Mouse (Mus musculus) embryonic facial prominence, embryonic 14.5 days (tissue): ENCODE measurements around the gene H2-DMb1. TPM values are rescaled to one million over a fixed set of nuclear protein-coding genes. Genes with fewer than 3 reads are reported as not detected.

Experiments used
- ATAC-seq: fragments of 200-750 bp; cut with Nextera tagmentation; 2 replicates; pipeline ENCODE4 v1.8.0; 2017; ENCODE audit warnings: low read depth, moderate number of reproducible peaks, moderate TSS enrichment
- DNase-seq: peaks from one replicate; pipeline ENCODE4 v3.0.0-alpha.2; 2015; ENCODE audit warnings: low spot score
- H3K27ac ChIP-seq: fragments of 300-500 bp; sonication (generic); replicated peaks from 2 replicates; pipeline ENCODE4 v1.5.1; 2014; ENCODE audit warnings: low read depth, mild to moderate bottlenecking, low read length, moderate library complexity
- H3K27me3 ChIP-seq: fragments of 300-500 bp; sonication (generic); replicated peaks from 2 replicates; pipeline ENCODE4 v1.6.1; 2014; ENCODE audit warnings: low read length; ENCODE audit not compliant: control insufficient read depth, insufficient read depth
- H3K36me3 ChIP-seq: fragments of 300-500 bp; sonication (generic); 2 replicates; pipeline ENCODE4 v1.6.1; 2014; ENCODE audit warnings: low read length, mixed read lengths; ENCODE audit not compliant: control insufficient read depth, insufficient read depth
- H3K4me1 ChIP-seq: fragments of 300-500 bp; sonication (generic); 2 replicates; pipeline ENCODE4 v1.6.1; 2014; ENCODE audit warnings: antibody characterized with exemption, low read length; ENCODE audit not compliant: control insufficient read depth, insufficient read depth
- H3K4me2 ChIP-seq: fragments of 300-500 bp; sonication (generic); 2 replicates; pipeline ENCODE4 v1.6.1; 2014; ENCODE audit warnings: low read depth, mild to moderate bottlenecking, low read length, moderate library complexity, mixed read lengths
- H3K4me3 ChIP-seq: fragments of 300-500 bp; sonication (generic); 2 replicates; pipeline ENCODE4 v1.5.1; 2014; ENCODE audit warnings: low read depth, mild to moderate bottlenecking, low read length
- H3K9ac ChIP-seq: fragments of 300-500 bp; sonication (generic); 2 replicates; pipeline ENCODE4 v1.6.1; 2014; ENCODE audit warnings: low read depth, mild to moderate bottlenecking, low read length, moderate library complexity, mixed read lengths
- H3K9me3 ChIP-seq: fragments of 300-500 bp; sonication (generic); 2 replicates; pipeline ENCODE4 v1.6.1; 2016; ENCODE audit warnings: low read length; ENCODE audit not compliant: control insufficient read depth
- WGBS: fragments of 180-500 bp; shearing (Covaris S2); extraction: QIAGEN DNeasy Blood & Tissue Kit; methylation state at CpG from one replicate; pipeline ENCODE4 v1.1.7; 2014; 5-methylcytosine and 5-hydroxymethylcytosine counted together
- polyA plus RNA-seq: library from polyadenylated mRNA; unstranded; fragments of >200 nt; fragmentation: Nextera tagmentation; extraction: Ambion mirVana; gene quantifications from 2 replicates; pipeline ENCODE4 v1.2.1, GENCODE M21; 2014

H2-DMb1 gene
- polyA plus RNA-seq, 1 experiment from 2014 or later, result 4.3 TPM

GRCm38 (mm10) chr17:34120814-34121171 is 32.1 kb upstream of the H2-DMb1 start:
- Histone ChIP-seq H3K4me3 (peak overlapping the region; percentile 92), H3K4me1 (peaks cover 21% of the 10 kb centered on the region), H3K9ac (peak overlapping the region; percentile 98), H3K27me3 (no peaks in the 10 kb centered on the region), H3K36me3 (peaks cover 34% of the 10 kb centered on the region), H3K9me3 (no peaks in the 10 kb centered on the region), H3K27ac (peak overlapping the region; percentile 99), H3K4me2 (peak overlapping the region; percentile 90)
- DNase-seq, result no peak
- peak; percentile 13 for ATAC-seq
- WGBS, result 0% methylated on average over 28 of the region's 31 CpGs

GRCm38 (mm10) chr17:34121172-34121878 is 31.5 kb upstream of the H2-DMb1 start:
- H3K27me3 ChIP-seq, result no peaks in the 10 kb centered on the region
- H3K9ac ChIP-seq, result peak overlapping the region; percentile 98
- peaks cover 29% of the 10 kb centered on the region for H3K36me3 ChIP-seq
- peak overlapping the region; percentile 99 for H3K27ac ChIP-seq
- H3K4me1 ChIP-seq, result peaks cover 20% of the 10 kb centered on the region
- H3K4me2 ChIP-seq, result peak overlapping the region; percentile 90
- DNase-seq (peak; percentile 97), ATAC-seq (peak; percentile 50)
- no peaks in the 10 kb centered on the region for H3K9me3 ChIP-seq
- H3K4me3 ChIP-seq, result peak overlapping the region; percentile 92
- WGBS, result 0% methylated on average over 20 of the region's 35 CpGs

GRCm38 (mm10) chr17:34121879-34122187 is 31.0 kb upstream of the H2-DMb1 start:
- ATAC-seq (no peak), DNase-seq (peak; percentile 89)
- WGBS, result 3% methylated on average over 6 of the region's 10 CpGs

GRCm38 (mm10) chr17:34122188-34122984 is 30.5 kb upstream of the H2-DMb1 start, which contains the start of gene Brd2:
TSS of gene Brd2 (minus strand) at chr17:34122634.
- 0% methylated on average over 34 of the region's 75 CpGs for WGBS
- peak within 1 kb of the TSS; percentile 99 for H3K27ac ChIP-seq
- H3K4me1 ChIP-seq, result peaks cover 21% of the 10 kb centered on the region
- H3K36me3 ChIP-seq, result peaks cover 25% of the 10 kb centered on the region
- no peaks in the 10 kb centered on the region for H3K9me3 ChIP-seq
- peak within 1 kb of the TSS; percentile 98 for H3K9ac ChIP-seq
- no peaks in the 10 kb centered on the region for H3K27me3 ChIP-seq
- peak within 1 kb of the TSS; percentile 90 for H3K4me2 ChIP-seq
- H3K4me3 ChIP-seq, result peak within 1 kb of the TSS; percentile 92
- DNase-seq (peak; percentile 98), ATAC-seq (peak; percentile 41)

More at GRCm38 (mm10) chr17:34121879-34122187, 31.0 kb upstream of the H2-DMb1 start:
- H3K4me3 ChIP-seq, result peak overlapping the region; percentile 92
- H3K4me1 ChIP-seq, result peaks cover 18% of the 10 kb centered on the region
- peak overlapping the region; percentile 99 for H3K27ac ChIP-seq
- H3K27me3 ChIP-seq, result no peaks in the 10 kb centered on the region
- peaks cover 29% of the 10 kb centered on the region for H3K36me3 ChIP-seq
- H3K4me2 ChIP-seq, result peak overlapping the region; percentile 90
- H3K9ac ChIP-seq, result peak overlapping the region; percentile 98
- H3K9me3 ChIP-seq, result no peaks in the 10 kb centered on the region

- Histone ChIP-seq H3K27me3 (no peaks in the 10 kb centered on the region), H3K27ac (peak overlapping the region; percentile 99), H3K9ac (peak overlapping the region; percentile 98), H3K9me3 (no peaks in the 10 kb centered on the region), H3K36me3 (peaks cover 19% of the 10 kb centered on the region), H3K4me3 (peak overlapping the region; percentile 92), H3K4me1 (peaks cover 28% of the 10 kb centered on the region), H3K4me2 (peak overlapping the region; percentile 90)
- WGBS, result 2% methylated on average over 7 of the region's 7 CpGs
- DNase-seq (no peak), ATAC-seq (no peak)
Measured at GRCm38 (mm10) chr17:34123111-34123510, 29.8 kb upstream of the H2-DMb1 start.

GRCm38 (mm10) chr17:34123518-34123917 is 29.4 kb upstream of the H2-DMb1 start:
- H3K9me3 ChIP-seq, result no peaks in the 10 kb centered on the region
- H3K27ac ChIP-seq, result peak overlapping the region; percentile 99

GRCm38 (mm10) chr17:34124649-34125048 is 28.2 kb upstream of the H2-DMb1 start:
- DNase-seq, result no peak
- no peak overlapping the region for H3K4me3 ChIP-seq

More at GRCm38 (mm10) chr17:34123518-34123917, 29.4 kb upstream of the H2-DMb1 start:
- ATAC-seq (no peak), DNase-seq (peak; percentile 68)
- 0% methylated on average over 2 of the region's 2 CpGs for WGBS
- Histone ChIP-seq H3K4me2 (peak overlapping the region; percentile 90), H3K4me3 (peak overlapping the region; percentile 92), H3K36me3 (peaks cover 15% of the 10 kb centered on the region), H3K4me1 (peaks cover 30% of the 10 kb centered on the region), H3K9ac (peak overlapping the region; percentile 98), H3K27me3 (no peaks in the 10 kb centered on the region)

GRCm38 (mm10) chr17:34126826-34127420 is 25.9 kb upstream of the H2-DMb1 start:
- ATAC-seq (no peak), DNase-seq (no peak)
- H3K9me3 ChIP-seq, result no peaks in the 10 kb centered on the region
- peaks cover 38% of the 10 kb centered on the region for H3K4me1 ChIP-seq
- H3K9ac ChIP-seq, result peak overlapping the region; percentile 8; the same call in 1 of the 2 replicates
- 0 out of 2 replicates have a peak, but pooled peaks cover 6% of the 10 kb centered on the region for H3K36me3 ChIP-seq
- no peak overlapping the region for H3K4me3 ChIP-seq
- H3K27me3 ChIP-seq, result no peaks in the 10 kb centered on the region
- H3K27ac ChIP-seq, result no peak overlapping the region
- 53% methylated on average over 9 of the region's 9 CpGs for WGBS
- no peak overlapping the region for H3K4me2 ChIP-seq

More at GRCm38 (mm10) chr17:34124649-34125048, 28.2 kb upstream of the H2-DMb1 start:
- WGBS, result 75% methylated on average over 6 of the region's 6 CpGs
- Histone ChIP-seq H3K9me3 (no peaks in the 10 kb centered on the region), H3K27me3 (no peaks in the 10 kb centered on the region), H3K36me3 (peaks cover 7% of the 10 kb centered on the region; the same call in 1 of the 2 replicates), H3K4me2 (peak overlapping the region; percentile 32), H3K4me1 (peaks cover 38% of the 10 kb centered on the region), H3K27ac (no peak overlapping the region), H3K9ac (no peak overlapping the region)
- no peak for ATAC-seq
